Mouse (Mus musculus): Measurements from ENCODE around the gene D16Ertd472e.

The D16Ertd472e gene

GRCm38 (mm10) chr16:78490779-78491178 lies 85.7 kb downstream of the D16Ertd472e start:
- DNase-seq (ENCODE audit: low read depth, low spot score): no peak

Data from A20 (cell line).